Mouse (Mus musculus) hindbrain, embryonic 13.5 days (tissue): Measurements from ENCODE around the gene Sowaha. TPM values are rescaled to one million over a fixed set of nuclear protein-coding genes. Genes with fewer than 3 reads are reported as not detected.

Experiments
- ATAC-seq: fragments of 200-750 bp; cut with Nextera tagmentation; 2 replicates; pipeline ENCODE4 v1.8.0; 2017; ENCODE audit warnings: moderate TSS enrichment; ENCODE audit not compliant: low FRiP score
- H3K27ac ChIP-seq: fragments of 300-500 bp; sonication (generic); 2 replicates; pipeline ENCODE4 v1.5.1; 2015; ENCODE audit warnings: inconsistent platforms, mild to moderate bottlenecking, moderate library complexity
- H3K27me3 ChIP-seq: fragments of 300-500 bp; sonication (generic); 2 replicates; pipeline ENCODE4 v1.6.1; 2015; ENCODE audit warnings: mild to moderate bottlenecking, inconsistent platforms
- H3K36me3 ChIP-seq: fragments of 300-500 bp; sonication (generic); 2 replicates; pipeline ENCODE4 v1.6.1; 2015; ENCODE audit warnings: mild to moderate bottlenecking, inconsistent platforms
- H3K4me1 ChIP-seq: fragments of 300-500 bp; sonication (generic); replicated peaks from 2 replicates; pipeline ENCODE4 v1.6.1; 2015; ENCODE audit warnings: inconsistent platforms
- H3K4me2 ChIP-seq: fragments of 300-500 bp; sonication (generic); 2 replicates; pipeline ENCODE4 v1.6.1; 2015; ENCODE audit warnings: inconsistent platforms, mild to moderate bottlenecking, moderate library complexity
- H3K4me3 ChIP-seq: fragments of 300-500 bp; sonication (generic); 2 replicates; pipeline ENCODE4 v1.5.1; 2015; ENCODE audit warnings: mild to moderate bottlenecking, inconsistent platforms
- H3K9ac ChIP-seq: fragments of 300-500 bp; sonication (generic); 2 replicates; pipeline ENCODE4 v1.6.1; 2015; ENCODE audit warnings: mild to moderate bottlenecking, inconsistent platforms
- H3K9me3 ChIP-seq: fragments of 300-500 bp; sonication (generic); 2 replicates; pipeline ENCODE4 v1.6.1; 2016; ENCODE audit warnings: inconsistent platforms
- WGBS: fragments of 180-500 bp; shearing (Covaris S2); methylation state at CpG from one replicate; pipeline ENCODE4 v1.1.7; 2015; 5-methylcytosine and 5-hydroxymethylcytosine counted together
- polyA plus RNA-seq: library from polyadenylated mRNA; unstranded; fragments of >200 nt; fragmentation: Nextera tagmentation; extraction: Ambion mirVana; gene quantifications from 2 replicates; pipeline ENCODE4 v1.2.1, GENCODE M21; 2015

Gene Sowaha
- polyA plus RNA-seq, 1 experiment from 2014 or later, result 0.55 TPM

DNA sequence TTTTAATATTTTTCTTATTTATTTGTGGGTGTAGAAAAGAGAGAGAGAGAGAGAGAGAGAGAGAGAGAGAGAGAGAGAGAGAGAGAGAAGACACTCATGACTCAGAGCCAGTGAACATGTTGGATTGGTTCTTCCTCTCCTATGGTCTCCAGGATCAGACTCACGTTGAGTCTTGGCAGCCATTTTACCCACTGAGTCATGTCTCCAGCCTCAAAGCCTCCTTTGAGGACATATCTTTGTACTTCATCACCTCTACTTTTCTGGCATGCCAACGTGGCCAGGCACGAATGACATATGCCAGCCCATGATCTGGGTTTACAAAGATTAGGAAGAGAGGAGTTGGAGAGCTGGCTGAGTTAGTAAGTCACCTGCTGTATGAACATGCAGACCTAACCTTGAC is 19.9 kb downstream of the Sowaha start:
- Histone ChIP-seq H3K36me3 (no peaks in the 10 kb centered on the region), H3K4me3 (no peak overlapping the region), H3K27ac (no peak overlapping the region), H3K9me3 (no peaks in the 10 kb centered on the region), H3K4me2 (no peak overlapping the region), H3K9ac (no peak overlapping the region), H3K27me3 (peaks cover 99% of the 10 kb centered on the region), H3K4me1 (peaks cover 25% of the 10 kb centered on the region)
- 87% methylated on average over 3 of the region's 3 CpGs for WGBS
- no peak for ATAC-seq

DNA sequence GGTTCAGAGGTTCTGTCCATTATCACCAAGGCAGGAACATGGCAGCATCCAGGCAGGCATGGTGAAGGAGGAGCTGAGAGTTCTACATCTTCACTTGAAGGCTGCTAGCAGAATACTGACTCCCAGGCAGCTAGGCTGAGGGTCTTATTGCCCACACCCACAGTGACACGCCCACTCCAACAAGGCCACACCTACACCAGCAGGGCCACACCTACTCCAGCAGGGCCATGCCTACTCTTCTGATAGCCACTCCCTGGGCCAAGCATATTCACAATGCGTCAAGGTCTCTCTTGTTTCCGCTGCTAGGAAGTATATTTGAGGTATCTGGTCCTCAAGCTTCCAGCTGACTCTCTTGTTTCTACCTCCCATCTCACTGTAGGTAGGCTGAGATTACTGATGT is 21.1 kb downstream of the Sowaha start:
- Histone ChIP-seq H3K4me2 (no peak overlapping the region), H3K4me3 (no peak overlapping the region), H3K9ac (no peak overlapping the region), H3K9me3 (no peaks in the 10 kb centered on the region), H3K27me3 (peaks cover 97% of the 10 kb centered on the region), H3K4me1 (peaks cover 24% of the 10 kb centered on the region), H3K36me3 (no peaks in the 10 kb centered on the region), H3K27ac (no peak overlapping the region)
- no peak for ATAC-seq
- 72% methylated on average over 3 of the region's 3 CpGs for WGBS

DNA sequence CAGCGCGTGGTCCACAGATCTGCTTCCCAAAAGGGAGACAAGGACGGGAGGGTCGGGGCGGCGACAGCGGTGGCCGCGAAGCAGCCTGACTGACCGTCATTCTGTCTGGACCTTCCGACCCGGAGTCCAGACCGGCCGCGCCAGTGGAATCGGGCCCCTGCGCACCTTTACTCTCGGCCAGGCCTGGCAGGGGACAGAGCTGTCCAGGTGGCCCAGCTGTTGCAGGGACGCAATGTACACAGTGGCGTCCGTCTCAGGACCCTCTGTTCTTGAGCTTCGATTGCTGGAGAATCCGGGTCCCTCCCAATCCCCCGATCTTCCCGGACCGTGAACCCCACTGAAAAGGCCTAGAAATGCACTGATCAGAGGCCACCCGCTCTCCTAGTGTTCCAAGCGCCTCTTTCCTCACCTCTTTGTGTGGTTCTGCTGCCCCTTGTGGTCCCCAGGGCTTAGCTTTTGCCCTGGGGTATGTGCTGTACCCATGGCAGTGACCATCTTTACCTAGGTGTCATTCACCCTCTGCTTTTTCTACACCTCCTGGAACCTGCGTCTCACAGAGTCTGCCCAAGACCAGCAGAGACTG is 22.6 kb downstream of the Sowaha start:
- 0 out of 2 replicates have a peak, but pooled peaks have one; percentile 24 for ATAC-seq
- peaks cover 84% of the 10 kb centered on the region for H3K27me3 ChIP-seq
- H3K4me2 ChIP-seq, result peak overlapping the region; percentile 69
- no peaks in the 10 kb centered on the region for H3K36me3 ChIP-seq
- H3K4me1 ChIP-seq, result peaks cover 13% of the 10 kb centered on the region
- H3K9me3 ChIP-seq, result no peaks in the 10 kb centered on the region
- no peak overlapping the region for H3K27ac ChIP-seq
- peak overlapping the region; percentile 44 for H3K4me3 ChIP-seq
- 7% methylated on average over 29 of the region's 29 CpGs for WGBS
- H3K9ac ChIP-seq, result peak overlapping the region; percentile 66

DNA sequence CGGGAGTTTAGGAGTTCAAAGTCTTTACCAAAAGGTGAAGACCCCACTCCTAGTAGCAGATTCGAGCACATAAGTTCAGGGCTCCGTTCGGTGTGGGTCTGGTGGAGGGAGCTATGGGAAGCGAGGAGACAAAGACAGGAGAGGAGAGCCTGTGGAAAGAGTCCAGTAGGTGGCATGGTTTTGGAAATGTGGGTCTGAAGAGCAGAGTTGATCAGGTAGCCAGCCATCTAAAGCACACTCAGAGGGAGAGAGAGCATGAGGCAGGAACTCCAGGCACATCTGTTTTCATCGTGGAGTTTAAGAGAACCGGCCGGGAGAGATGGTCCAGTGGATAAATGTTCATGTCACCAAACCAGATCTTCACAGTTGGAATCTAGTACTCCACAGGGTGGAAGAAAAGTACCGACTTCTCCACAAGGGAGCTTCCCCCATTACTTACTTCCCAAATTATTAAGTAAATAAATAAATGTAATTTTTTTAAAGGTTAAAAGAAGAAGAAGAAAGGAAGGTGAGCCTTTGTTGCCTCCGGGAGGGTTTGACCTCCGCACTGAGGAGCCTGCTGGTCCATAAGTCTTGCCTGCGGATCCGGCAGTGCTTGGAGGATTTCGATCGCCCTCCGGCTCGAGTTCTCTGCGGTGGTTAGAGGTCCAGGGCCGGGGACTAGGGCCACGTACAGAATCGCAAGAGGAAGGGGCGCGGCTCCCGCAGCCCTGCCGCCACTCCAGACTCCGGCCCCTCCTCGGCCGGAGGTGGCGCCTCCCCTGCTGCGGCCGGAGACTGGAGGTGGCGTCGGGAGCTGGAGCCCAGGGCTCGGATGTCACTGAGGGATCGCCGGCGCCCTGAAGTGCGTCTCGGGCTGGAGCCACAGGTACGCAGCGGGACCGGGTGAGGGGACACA is 23.4 kb downstream of the Sowaha start, which contains the start of the genes Gm10447 and Shroom1:
Gene Gm10447, minus strand, starts transcription at position 637 of the 898 bp plus-strand sequence.
Gene Shroom1, plus strand, starts transcription at position 732 of the 898 bp plus-strand sequence.
- Histone ChIP-seq H3K4me2 (peak within 1 kb of the TSS; percentile 69), H3K36me3 (no peaks in the 10 kb centered on the region), H3K4me1 (peaks cover 13% of the 10 kb centered on the region), H3K9me3 (no peaks in the 10 kb centered on the region), H3K4me3 (peak within 1 kb of the TSS; percentile 44), H3K9ac (peak within 1 kb of the TSS; percentile 66), H3K27me3 (peaks cover 76% of the 10 kb centered on the region), H3K27ac (no peak within 1 kb of the TSS)
- peak; percentile 57; the same call in 1 of the 2 replicates for ATAC-seq
- WGBS, result 5% methylated on average over 42 of the region's 42 CpGs

- Histone ChIP-seq H3K9ac (no peak overlapping the region), H3K4me3 (no peak overlapping the region), H3K36me3 (no peaks in the 10 kb centered on the region), H3K4me1 (peaks cover 13% of the 10 kb centered on the region), H3K27me3 (peaks cover 49% of the 10 kb centered on the region), H3K4me2 (no peak overlapping the region), H3K27ac (no peak overlapping the region), H3K9me3 (no peaks in the 10 kb centered on the region)
- no peak for ATAC-seq
- WGBS, result 90% methylated on average over 5 of the region's 5 CpGs
These were observed 27.0 kb downstream of the Sowaha start for GRCm38 (mm10) chr11:53453031-53453430.

- Histone ChIP-seq H3K4me2 (no peak overlapping the region), H3K36me3 (no peaks in the 10 kb centered on the region), H3K27me3 (peaks cover 43% of the 10 kb centered on the region), H3K9ac (no peak overlapping the region), H3K4me1 (peaks cover 11% of the 10 kb centered on the region), H3K9me3 (no peaks in the 10 kb centered on the region), H3K27ac (no peak overlapping the region), H3K4me3 (no peak overlapping the region)
- 94% methylated on average over 9 of the region's 9 CpGs for WGBS
- no peak for ATAC-seq
These were observed 27.7 kb downstream of the Sowaha start for GRCm38 (mm10) chr11:53452396-53452795.

GRCm38 (mm10) chr11:53451361-53451760 is 28.7 kb downstream of the Sowaha start:
- Histone ChIP-seq H3K4me1 (peaks cover under 1% of the 10 kb centered on the region; the same call in 1 of the 2 replicates), H3K4me2 (no peak overlapping the region), H3K4me3 (no peak overlapping the region), H3K9me3 (no peaks in the 10 kb centered on the region), H3K36me3 (no peaks in the 10 kb centered on the region), H3K27me3 (peaks cover 32% of the 10 kb centered on the region), H3K27ac (no peak overlapping the region), H3K9ac (no peak overlapping the region)
- ATAC-seq, result no peak
- WGBS, result 81% methylated on average over 2 of the region's 2 CpGs

DNA sequence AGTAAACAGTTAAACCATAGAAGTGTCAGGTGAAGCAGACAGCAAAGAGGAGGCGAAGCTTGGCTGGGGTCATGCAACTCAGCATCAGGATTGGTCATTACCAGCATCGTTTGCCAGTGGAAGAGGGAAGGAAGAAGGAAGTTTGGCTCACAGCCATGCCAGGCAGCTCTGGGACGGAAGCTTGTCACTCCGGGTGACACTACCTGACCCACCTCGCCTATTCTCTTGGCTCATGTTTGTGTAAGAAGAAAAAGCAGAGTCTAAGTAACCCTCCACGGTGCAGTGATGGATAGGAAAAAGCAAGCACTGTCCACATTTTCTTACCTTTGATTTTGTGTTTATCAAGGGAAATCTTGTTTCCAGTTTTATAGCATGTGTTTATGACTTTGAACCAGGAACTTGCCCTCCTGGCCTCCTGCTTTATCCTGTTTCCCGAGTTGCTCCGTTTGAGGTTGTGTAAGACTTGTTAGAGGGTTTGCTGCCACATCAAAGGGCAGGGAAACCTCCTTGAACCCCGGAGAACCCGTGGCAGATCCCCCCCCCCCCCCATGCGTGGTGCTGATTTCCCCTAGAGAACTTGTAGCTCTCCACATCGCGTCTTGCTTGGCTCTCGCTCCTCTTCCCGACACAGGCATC is 29.9 kb downstream of the Sowaha start:
- no peak overlapping the region for H3K4me2 ChIP-seq
- H3K36me3 ChIP-seq, result no peaks in the 10 kb centered on the region
- WGBS, result 67% methylated on average over 15 of the region's 15 CpGs
- no peak overlapping the region for H3K27ac ChIP-seq
- no peak for ATAC-seq
- no peaks in the 10 kb centered on the region for H3K4me1 ChIP-seq
- peaks cover 24% of the 10 kb centered on the region for H3K27me3 ChIP-seq
- no peak overlapping the region for H3K9ac ChIP-seq
- H3K4me3 ChIP-seq, result no peak overlapping the region
- H3K9me3 ChIP-seq, result no peaks in the 10 kb centered on the region

- Histone ChIP-seq H3K9ac (no peak overlapping the region), H3K4me3 (no peak overlapping the region), H3K27ac (no peak overlapping the region), H3K4me1 (no peaks in the 10 kb centered on the region), H3K27me3 (peaks cover 11% of the 10 kb centered on the region), H3K4me2 (no peak overlapping the region), H3K36me3 (no peaks in the 10 kb centered on the region), H3K9me3 (no peaks in the 10 kb centered on the region)
- WGBS, result 97% methylated on average over 1 of the region's 1 CpGs
- no peak for ATAC-seq
These were observed 31.5 kb downstream of the Sowaha start for GRCm38 (mm10) chr11:53448529-53448928.

GRCm38 (mm10) chr11:53447996-53448395 is 32.1 kb downstream of the Sowaha start:
- H3K4me1 ChIP-seq, result no peaks in the 10 kb centered on the region
- H3K4me2 ChIP-seq, result no peak overlapping the region
- WGBS, result 87% methylated on average over 8 of the region's 8 CpGs
- H3K9me3 ChIP-seq, result no peaks in the 10 kb centered on the region
- no peak overlapping the region for H3K4me3 ChIP-seq
- no peak overlapping the region for H3K9ac ChIP-seq
- ATAC-seq, result no peak
- H3K27ac ChIP-seq, result no peak overlapping the region
- H3K27me3 ChIP-seq, result peaks cover 11% of the 10 kb centered on the region
- no peaks in the 10 kb centered on the region for H3K36me3 ChIP-seq

DNA sequence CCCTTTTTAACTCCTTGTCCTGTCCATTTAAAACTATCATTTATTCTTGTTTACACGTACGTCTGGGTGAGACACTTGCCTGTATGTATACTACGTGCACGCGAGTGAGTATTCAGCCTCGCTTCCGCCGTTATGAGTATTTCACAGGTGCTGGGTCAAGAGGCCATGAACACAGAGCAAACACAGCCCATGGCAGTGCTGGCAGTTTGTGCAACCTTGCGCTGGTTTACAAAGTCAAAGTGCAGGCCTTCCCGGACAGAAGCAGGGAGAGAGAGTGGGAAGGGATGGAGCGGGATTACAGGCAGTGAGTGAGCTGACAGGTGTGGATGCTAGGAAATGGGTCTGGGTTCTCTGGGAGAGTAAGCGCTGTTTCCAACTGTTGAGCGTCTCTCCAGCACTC is 33.9 kb downstream of the Sowaha start:
- 0 out of 2 replicates have a peak overlapping the region, but pooled peaks have one; percentile 8 for H3K9ac ChIP-seq
- H3K4me2 ChIP-seq, result no peak overlapping the region
- H3K36me3 ChIP-seq, result no peaks in the 10 kb centered on the region
- H3K4me1 ChIP-seq, result no peaks in the 10 kb centered on the region
- WGBS, result 90% methylated on average over 13 of the region's 13 CpGs
- no peak overlapping the region for H3K27ac ChIP-seq
- no peaks in the 10 kb centered on the region for H3K9me3 ChIP-seq
- no peak overlapping the region for H3K4me3 ChIP-seq
- H3K27me3 ChIP-seq, result peaks cover 11% of the 10 kb centered on the region; the same call in 1 of the 2 replicates
- ATAC-seq, result no peak

DNA sequence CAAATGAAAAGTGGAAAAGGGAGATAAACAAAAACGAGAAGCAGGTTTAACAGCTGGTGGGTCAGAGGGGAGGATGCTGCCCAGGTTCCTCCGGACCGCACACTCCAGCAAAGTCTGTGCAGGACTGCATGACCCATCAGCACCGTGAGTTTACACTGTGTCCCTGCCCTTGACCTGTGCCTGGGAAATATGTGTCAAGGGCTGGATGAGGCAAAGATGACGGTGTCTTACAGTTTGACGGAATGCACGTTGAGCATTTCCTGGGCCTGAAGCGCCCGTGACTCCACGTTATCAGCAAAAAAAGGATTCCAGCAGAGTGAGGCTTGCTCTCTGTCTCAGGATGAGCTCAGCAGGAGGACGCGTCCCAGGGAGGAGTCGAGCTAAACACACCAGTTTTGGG is 34.5 kb downstream of the Sowaha start:
- no peak overlapping the region for H3K4me2 ChIP-seq
- H3K27me3 ChIP-seq, result peaks cover 8% of the 10 kb centered on the region; the same call in 1 of the 2 replicates
- ATAC-seq, result no peak
- H3K4me1 ChIP-seq, result no peaks in the 10 kb centered on the region
- no peak overlapping the region for H3K27ac ChIP-seq
- no peak overlapping the region for H3K4me3 ChIP-seq
- H3K36me3 ChIP-seq, result no peaks in the 10 kb centered on the region
- WGBS, result 65% methylated on average over 13 of the region's 13 CpGs
- no peaks in the 10 kb centered on the region for H3K9me3 ChIP-seq
- 0 out of 2 replicates have a peak overlapping the region, but pooled peaks have one; percentile 8 for H3K9ac ChIP-seq
